Mouse (Mus musculus): Measurements from ENCODE around the gene Gngt2. TPM values are rescaled to one million over a fixed set of nuclear protein-coding genes. Genes with fewer than 3 reads are reported as not detected.

The Gngt2 gene
- polyA plus RNA-seq, 1 experiment from 2014 or later, result 16.7 TPM

- H3K36me3 ChIP-seq, result no peaks in the 10 kb centered on the region
- peaks cover 58% of the 10 kb centered on the region for H3K4me1 ChIP-seq
- WGBS (ENCODE audit: insufficient replicate concordance), result 79% methylated on average over 6 of the region's 6 CpGs
- H3K27ac ChIP-seq, result 0 out of 2 replicates have a peak overlapping the region, but pooled peaks have one; percentile 3
- no peak for ATAC-seq
- H3K27me3 ChIP-seq (replicated peaks), result peaks cover 12% of the 10 kb centered on the region; the same call in 1 of the 2 replicates
- no peak overlapping the region for H3K9ac ChIP-seq
- H3K9me3 ChIP-seq (replicated peaks), result peaks cover 5% of the 10 kb centered on the region
- H3K4me2 ChIP-seq, result no peak overlapping the region
- no peak overlapping the region for H3K4me3 ChIP-seq
Observed at GRCm38 (mm10) chr11:95811741-95812140, 25.3 kb upstream of the Gngt2 start.

DNA sequence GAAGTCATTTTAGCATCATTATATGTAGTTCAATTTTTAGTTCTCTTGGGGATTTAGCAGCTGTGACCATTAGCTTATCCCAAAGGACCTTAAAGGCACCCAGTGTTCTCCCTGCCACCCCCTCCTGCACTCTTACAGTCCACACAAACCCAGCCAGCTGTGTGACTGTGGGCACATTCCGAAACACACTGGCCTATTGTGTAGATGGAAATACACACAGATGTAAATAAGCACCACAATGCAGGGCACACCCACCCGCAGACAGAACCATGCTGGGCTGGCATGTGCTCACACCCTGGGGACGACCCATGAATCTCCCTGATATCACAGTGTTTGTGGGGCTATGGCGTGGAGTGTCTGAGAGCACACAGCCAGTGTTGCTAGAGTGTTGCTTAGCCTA is 24.8 kb upstream of the Gngt2 start:
- Histone ChIP-seq H3K4me1 (peaks cover 53% of the 10 kb centered on the region), H3K9me3 (replicated peaks) (peaks cover 5% of the 10 kb centered on the region), H3K27ac (0 out of 2 replicates have a peak overlapping the region, but pooled peaks have one; percentile 3), H3K9ac (no peak overlapping the region), H3K27me3 (replicated peaks) (peaks cover 12% of the 10 kb centered on the region; the same call in 1 of the 2 replicates), H3K4me2 (no peak overlapping the region), H3K36me3 (no peaks in the 10 kb centered on the region), H3K4me3 (no peak overlapping the region)
- no peak for ATAC-seq
- WGBS (ENCODE audit: insufficient replicate concordance), result 65% methylated on average over 4 of the region's 4 CpGs

DNA sequence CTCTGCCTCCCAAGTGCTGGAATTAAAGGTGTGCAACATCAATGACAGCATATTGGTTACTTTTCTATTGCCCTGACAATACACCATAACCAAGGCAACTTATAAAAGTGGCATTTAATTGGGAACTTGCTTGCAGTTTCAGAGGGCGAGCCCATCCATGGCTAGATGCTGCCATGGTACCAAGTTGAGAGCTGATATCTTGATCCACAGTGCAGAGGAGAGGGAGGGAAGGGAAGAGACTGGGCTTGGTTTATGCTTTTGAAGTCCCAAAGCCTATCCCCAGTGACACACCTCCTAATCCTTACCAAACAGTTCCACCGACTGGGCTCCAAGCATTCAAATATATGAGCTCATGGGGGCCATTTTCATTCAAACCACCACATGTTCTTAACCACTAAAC is 22.9 kb upstream of the Gngt2 start:
- no peak overlapping the region for H3K27ac ChIP-seq
- H3K27me3 ChIP-seq (replicated peaks), result peaks cover 12% of the 10 kb centered on the region; the same call in 1 of the 2 replicates
- no peak for ATAC-seq
- no peaks in the 10 kb centered on the region for H3K36me3 ChIP-seq
- no peak overlapping the region for H3K4me3 ChIP-seq
- WGBS (ENCODE audit: insufficient replicate concordance), result 79% methylated on average over 2 of the region's 2 CpGs
- peaks cover 35% of the 10 kb centered on the region for H3K4me1 ChIP-seq
- no peaks in the 10 kb centered on the region; the same call in 1 of the 2 replicates for H3K9me3 ChIP-seq (replicated peaks)
- no peak overlapping the region for H3K4me2 ChIP-seq
- H3K9ac ChIP-seq, result no peak overlapping the region

GRCm38 (mm10) chr11:95814857-95815256 is 22.2 kb upstream of the Gngt2 start:
- H3K9me3 ChIP-seq (replicated peaks), result no peaks in the 10 kb centered on the region; the same call in 1 of the 2 replicates
- no peak overlapping the region for H3K4me3 ChIP-seq
- H3K27me3 ChIP-seq (replicated peaks), result peaks cover 12% of the 10 kb centered on the region; the same call in 1 of the 2 replicates
- no peaks in the 10 kb centered on the region for H3K36me3 ChIP-seq
- no peak overlapping the region for H3K4me2 ChIP-seq
- H3K4me1 ChIP-seq, result peaks cover 27% of the 10 kb centered on the region
- no peak overlapping the region for H3K27ac ChIP-seq
- WGBS (ENCODE audit: insufficient replicate concordance), result 66% methylated on average over 5 of the region's 5 CpGs
- no peak overlapping the region for H3K9ac ChIP-seq
- no peak for ATAC-seq

GRCm38 (mm10) chr11:95815412-95815811 is 21.6 kb upstream of the Gngt2 start:
- Histone ChIP-seq H3K9ac (no peak overlapping the region), H3K27me3 (replicated peaks) (peaks cover 12% of the 10 kb centered on the region; the same call in 1 of the 2 replicates), H3K4me3 (no peak overlapping the region), H3K4me2 (no peak overlapping the region), H3K9me3 (replicated peaks) (no peaks in the 10 kb centered on the region; the same call in 1 of the 2 replicates), H3K27ac (no peak overlapping the region), H3K4me1 (peaks cover 24% of the 10 kb centered on the region), H3K36me3 (no peaks in the 10 kb centered on the region)
- WGBS (ENCODE audit: insufficient replicate concordance), result 73% methylated on average over 9 of the region's 9 CpGs
- ATAC-seq, result no peak

DNA sequence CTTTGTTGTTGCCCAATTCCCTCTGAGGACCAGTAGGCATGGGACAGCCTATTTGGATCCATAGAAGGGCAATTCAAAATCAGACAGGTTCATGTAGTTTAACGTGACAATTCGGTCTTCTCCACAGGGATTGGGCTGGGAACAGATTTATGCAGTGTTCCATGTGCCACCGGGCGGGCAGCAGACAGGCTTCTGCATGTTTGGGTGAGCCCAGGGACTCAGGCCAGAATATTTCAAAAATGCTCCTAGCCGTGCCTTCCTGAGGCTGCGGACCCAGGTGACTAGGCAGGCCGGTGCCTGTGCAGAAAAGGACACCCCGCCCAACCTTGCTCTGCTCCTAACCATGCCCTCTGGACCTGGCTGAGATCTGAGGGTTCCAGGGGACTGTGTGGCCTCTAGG is 17.9 kb upstream of the Gngt2 start:
- 84% methylated on average over 8 of the region's 8 CpGs for WGBS (ENCODE audit: insufficient replicate concordance)
- Histone ChIP-seq H3K9ac (no peak overlapping the region), H3K4me3 (no peak overlapping the region), H3K36me3 (no peaks in the 10 kb centered on the region), H3K4me1 (peaks cover 20% of the 10 kb centered on the region), H3K4me2 (no peak overlapping the region), H3K27ac (no peak overlapping the region), H3K9me3 (replicated peaks) (no peaks in the 10 kb centered on the region; the same call in 1 of the 2 replicates), H3K27me3 (replicated peaks) (peaks cover 17% of the 10 kb centered on the region; the same call in 1 of the 2 replicates)
- ATAC-seq, result no peak

GRCm38 (mm10) chr11:95821511-95821910 is 15.5 kb upstream of the Gngt2 start:
- Histone ChIP-seq H3K9me3 (replicated peaks) (no peaks in the 10 kb centered on the region), H3K27me3 (replicated peaks) (peaks cover 27% of the 10 kb centered on the region), H3K4me2 (no peak overlapping the region), H3K4me3 (no peak overlapping the region), H3K9ac (no peak overlapping the region), H3K27ac (no peak overlapping the region), H3K4me1 (peaks cover 41% of the 10 kb centered on the region), H3K36me3 (no peaks in the 10 kb centered on the region)
- ATAC-seq, result no peak
- WGBS (ENCODE audit: insufficient replicate concordance), result 69% methylated on average over 3 of the region's 3 CpGs

GRCm38 (mm10) chr11:95822437-95822836 is 14.6 kb upstream of the Gngt2 start:
- Histone ChIP-seq H3K9me3 (replicated peaks) (no peaks in the 10 kb centered on the region), H3K4me3 (no peak overlapping the region), H3K4me2 (no peak overlapping the region), H3K27me3 (replicated peaks) (peaks cover 29% of the 10 kb centered on the region), H3K9ac (no peak overlapping the region), H3K36me3 (no peaks in the 10 kb centered on the region), H3K4me1 (peaks cover 50% of the 10 kb centered on the region), H3K27ac (no peak overlapping the region)
- no peak for ATAC-seq
- WGBS (ENCODE audit: insufficient replicate concordance), result 86% methylated on average over 4 of the region's 4 CpGs

GRCm38 (mm10) chr11:95824071-95824876 is 12.7 kb upstream of the Gngt2 start, which contains the start of gene Phospho1:
Phospho1 (plus strand) TSS chr11:95824499.
- Histone ChIP-seq H3K4me2 (peak within 1 kb of the TSS; percentile 96), H3K27ac (peak within 1 kb of the TSS; percentile 86), H3K4me1 (peaks cover 68% of the 10 kb centered on the region), H3K4me3 (peak within 1 kb of the TSS; percentile 74), H3K36me3 (no peaks in the 10 kb centered on the region), H3K27me3 (replicated peaks) (peaks cover 45% of the 10 kb centered on the region), H3K9me3 (replicated peaks) (no peaks in the 10 kb centered on the region), H3K9ac (peak within 1 kb of the TSS; percentile 93)
- WGBS (ENCODE audit: insufficient replicate concordance), result under 1% methylated on average over 78 of the region's 78 CpGs
- peak; percentile 95 for ATAC-seq

- Histone ChIP-seq H3K9ac (peak overlapping the region; percentile 93), H3K4me2 (peak overlapping the region; percentile 96), H3K4me1 (peaks cover 74% of the 10 kb centered on the region), H3K27me3 (replicated peaks) (peaks cover 50% of the 10 kb centered on the region), H3K9me3 (replicated peaks) (no peaks in the 10 kb centered on the region), H3K36me3 (0 out of 2 replicates have a peak, but pooled peaks cover 3% of the 10 kb centered on the region), H3K27ac (peak overlapping the region; percentile 71), H3K4me3 (peak overlapping the region; percentile 74)
- 6% methylated on average over 11 of the region's 11 CpGs for whole genome bisulfite sequencing (ENCODE audit: insufficient replicate concordance)
- ATAC-seq, result 0 out of 2 replicates have a peak, but pooled peaks have one; percentile 1
Observed at GRCm38 (mm10) chr11:95824877-95825243, 12.2 kb upstream of the Gngt2 start.

DNA sequence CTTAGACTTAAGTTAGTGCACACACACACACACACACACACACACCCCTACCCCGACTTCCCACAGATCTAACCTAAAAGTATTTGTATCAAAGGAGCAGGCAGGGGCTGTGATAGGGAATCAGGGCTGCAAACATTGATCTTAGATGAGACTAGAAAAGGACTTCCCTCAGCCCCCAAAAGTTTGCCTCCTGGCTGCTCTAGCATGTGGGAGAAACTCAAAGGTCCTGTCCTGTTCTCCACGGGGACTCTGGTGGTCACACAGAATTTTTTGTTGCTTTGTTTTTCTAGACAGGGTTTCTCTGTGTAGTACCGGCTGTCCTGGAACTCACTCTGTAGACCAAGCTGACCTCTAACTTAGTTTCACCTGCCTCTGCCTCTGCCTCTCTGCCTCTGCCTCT is 11.4 kb upstream of the Gngt2 start:
- WGBS (ENCODE audit: insufficient replicate concordance), result 52% methylated on average over 3 of the region's 3 CpGs
- H3K4me3 ChIP-seq, result peak overlapping the region; percentile 74
- no peak for ATAC-seq
- peaks cover 58% of the 10 kb centered on the region for H3K27me3 ChIP-seq (replicated peaks)
- peak overlapping the region; percentile 96 for H3K4me2 ChIP-seq
- no peaks in the 10 kb centered on the region for H3K9me3 ChIP-seq (replicated peaks)
- H3K36me3 ChIP-seq, result peaks cover 6% of the 10 kb centered on the region
- peaks cover 77% of the 10 kb centered on the region for H3K4me1 ChIP-seq
- H3K9ac ChIP-seq, result peak overlapping the region; percentile 93
- peak overlapping the region; percentile 70; the same call in 1 of the 2 replicates for H3K27ac ChIP-seq
